Mouse (Mus musculus) forebrain, embryonic 11.5 days (tissue): ENCODE measurements around the gene Gm20908. TPM values are rescaled to one million over a fixed set of nuclear protein-coding genes. Genes with fewer than 3 reads are reported as not detected.
"Not testable (repeated sequence)": the region's sequence is repeated elsewhere in the genome, so short reads cannot be mapped to it uniquely, and the experiment has no call there.

Source experiments
- ATAC-seq: fragments of 200-750 bp; cut with Nextera tagmentation; replicated peaks from 2 replicates; pipeline ENCODE4 v1.8.0; 2017; ENCODE audit warnings: moderate TSS enrichment; ENCODE audit not compliant: low FRiP score
- DNase-seq: peaks from one replicate; pipeline ENCODE4 v3.0.0-alpha.2; 2017; ENCODE audit warnings: low spot score
- H3K27ac ChIP-seq: fragments of 300-500 bp; sonication (generic); 2 replicates; pipeline ENCODE4 v1.5.1; 2014; ENCODE audit warnings: low read depth, low read length
- H3K27me3 ChIP-seq: fragments of 300-500 bp; sonication (generic); 2 replicates; pipeline ENCODE4 v1.6.1; 2014; ENCODE audit warnings: mild to moderate bottlenecking, low read length, mixed read lengths; ENCODE audit not compliant: control insufficient read depth, insufficient read depth
- H3K36me3 ChIP-seq: fragments of 300-500 bp; sonication (generic); 2 replicates; pipeline ENCODE4 v1.6.1; 2014; ENCODE audit warnings: mild to moderate bottlenecking, low read length, moderate library complexity, mixed read lengths; ENCODE audit not compliant: control insufficient read depth, insufficient read depth
- H3K4me1 ChIP-seq: fragments of 300-500 bp; sonication (generic); replicated peaks from 2 replicates; pipeline ENCODE4 v1.6.1; 2014; ENCODE audit warnings: low read length, mixed read lengths; ENCODE audit not compliant: control insufficient read depth, insufficient read depth
- H3K4me2 ChIP-seq: fragments of 300-500 bp; sonication (generic); 2 replicates; pipeline ENCODE4 v1.6.1; 2014; ENCODE audit warnings: low read depth, mild to moderate bottlenecking, low read length, moderate library complexity, mixed read lengths; ENCODE audit not compliant: severe bottlenecking
- H3K4me3 ChIP-seq: fragments of 300-500 bp; sonication (generic); 2 replicates; pipeline ENCODE4 v1.5.1; 2014; ENCODE audit warnings: low read depth, low read length
- H3K9ac ChIP-seq: fragments of 300-500 bp; sonication (generic); 2 replicates; pipeline ENCODE4 v1.6.1; 2014; ENCODE audit warnings: low read length
- H3K9me3 ChIP-seq: fragments of 300-500 bp; sonication (generic); 2 replicates; pipeline ENCODE4 v1.6.1; 2016; ENCODE audit warnings: low read length, mixed read lengths; ENCODE audit not compliant: control insufficient read depth
- WGBS: fragments of 180-500 bp; shearing (Covaris S2); extraction: QIAGEN DNeasy Blood & Tissue Kit; methylation state at CpG from one replicate; pipeline ENCODE4 v1.1.7; 2014; 5-methylcytosine and 5-hydroxymethylcytosine counted together
- polyA plus RNA-seq: library from polyadenylated mRNA; unstranded; fragments of >200 nt; fragmentation: Nextera tagmentation; extraction: Ambion mirVana; gene quantifications from 2 replicates; pipeline ENCODE4 v1.2.1, GENCODE M21; 2014

The Gm20908 gene
- polyA plus RNA-seq: not detected in 2 replicates

- not testable (repeated sequence) for ATAC-seq
Measured at GRCm38 (mm10) chrY:64472966-64473365, at the start of gene Gm20908. Gm20908 (plus strand) TSS chrY:64473266.

More at GRCm38 (mm10) chrY:64472966-64473365, at the start of gene Gm20908:
- H3K9me3 ChIP-seq, H3K27ac ChIP-seq, H3K4me2 ChIP-seq, H3K4me3 ChIP-seq, H3K27me3 ChIP-seq, H3K9ac ChIP-seq, DNase-seq, H3K4me1 ChIP-seq, H3K36me3 ChIP-seq: not testable (repeated sequence)
- WGBS: no CpG with 5 or more reads among the region's 6 CpGs
